Mouse (Mus musculus): ENCODE measurements around the gene Kcnip3.

DNA sequence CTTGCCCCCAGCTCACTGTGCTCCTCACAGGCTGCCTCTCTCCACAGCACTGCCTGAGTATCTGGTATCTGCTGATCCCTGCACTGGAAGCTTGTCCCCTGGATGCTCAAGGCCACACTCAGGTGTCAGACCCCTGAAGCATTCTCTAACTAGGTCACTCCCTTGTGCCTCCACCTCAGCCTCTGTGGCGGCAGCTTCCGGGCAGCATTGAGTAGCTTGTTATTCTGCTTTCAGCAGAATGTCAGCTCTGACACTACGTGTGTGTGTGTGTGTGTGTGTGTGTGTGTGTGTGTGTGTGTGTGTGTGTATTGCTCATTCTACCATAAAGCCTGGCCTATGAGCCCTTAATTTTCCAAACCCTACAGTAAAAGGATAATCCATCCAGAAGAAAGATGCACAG is 8.7 kb downstream of the Kcnip3 start:
- TF ChIP-seq EP300 (optimal IDR thresholded peaks at IDR 0.05) (no peak), CTCF (IDR thresholded peaks at IDR 0.05; ENCODE audit: low read depth) (no peak)
